Mouse (Mus musculus): ENCODE measurements at regions not wholly inside any gene's neighbourhood (a gene's known extent, or its start where the extent isn't known, plus 50 kb on each side); places are given as distances from the start of the nearest gene placed in this dataset.

DNA sequence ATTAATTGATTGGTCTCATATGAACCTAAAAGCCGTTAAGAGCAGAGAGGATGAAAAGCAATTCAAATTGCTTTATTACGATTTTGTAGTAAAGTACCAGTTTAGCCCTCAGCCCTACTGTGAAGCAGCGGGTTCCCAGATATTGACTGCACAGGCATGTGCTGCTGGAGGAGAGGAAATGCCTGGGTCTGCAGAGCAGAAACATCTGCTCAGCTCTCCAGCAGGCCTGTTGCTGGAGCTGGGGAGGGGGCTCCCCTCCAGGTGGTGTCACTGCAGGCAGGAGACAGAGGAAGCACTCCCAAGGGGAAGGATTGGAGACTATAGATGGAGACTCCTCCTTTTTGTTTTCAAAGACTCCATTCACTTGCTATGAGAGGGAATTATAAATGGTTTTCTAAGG lies 106.1 kb upstream of the Zfp462 start:
- TF ChIP-seq CTCF (IDR thresholded peaks at IDR 0.05; ENCODE audit: borderline replicate concordance, extremely low read depth, insufficient read depth, insufficient read length) (no peak), POLR2A (IDR thresholded peaks at IDR 0.05; ENCODE audit: borderline replicate concordance, extremely low read depth, insufficient read depth, insufficient read length, poor library complexity, severe bottlenecking) (no peak)

All from brain, embryonic 14.5 days (tissue).